Mouse (Mus musculus): ENCODE measurements at regions not wholly inside any gene's neighbourhood (a gene's known extent, or its start where the extent isn't known, plus 50 kb on each side); places are given as distances from the start of the nearest gene placed in this dataset.
A peak's percentile ranks its signal among the peaks of the same experiment; 100 is the strongest.
"Not testable (repeated sequence)": the region's sequence is repeated elsewhere in the genome, so short reads cannot be mapped to it uniquely, and the experiment has no call there.

DNA sequence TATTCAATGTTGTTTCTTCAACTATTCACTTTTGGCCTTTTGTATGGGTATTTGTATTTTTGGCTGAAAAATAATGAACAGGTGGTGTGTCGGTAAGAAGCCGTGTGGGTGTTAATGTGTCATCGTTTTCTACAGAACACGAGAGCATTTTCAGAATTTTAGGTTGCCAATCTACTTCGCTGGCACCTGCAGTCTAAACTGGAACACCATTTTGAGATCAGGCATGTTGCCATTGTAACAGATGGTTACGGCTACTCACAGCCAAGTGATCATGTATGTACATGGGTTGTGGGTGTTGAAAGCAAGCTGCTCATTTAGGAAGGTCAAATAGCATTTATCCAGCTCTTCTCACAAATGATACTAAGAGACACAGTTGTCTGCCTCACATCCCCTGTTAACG, 167.2 kb upstream of the Gm21833 start:
- no peak for DNase-seq

- DNase-seq: no peak
Observed at GRCm38 (mm10) chr16:82674926-82675325, 153.3 kb upstream of the Gm21833 start.

- DNase-seq: not testable (repeated sequence)
Observed at GRCm38 (mm10) chr16:82683113-82683512, 145.1 kb upstream of the Gm21833 start.

GRCm38 (mm10) chr16:82700922-82701321, 127.3 kb upstream of the Gm21833 start:
- no peak for DNase-seq

GRCm38 (mm10) chr16:82711161-82711560, 117.0 kb upstream of the Gm21833 start:
- DNase-seq: peak; percentile 4

GRCm38 (mm10) chr16:82734117-82734516, 94.1 kb upstream of the Gm21833 start:
- DNase-seq: no peak

DNA sequence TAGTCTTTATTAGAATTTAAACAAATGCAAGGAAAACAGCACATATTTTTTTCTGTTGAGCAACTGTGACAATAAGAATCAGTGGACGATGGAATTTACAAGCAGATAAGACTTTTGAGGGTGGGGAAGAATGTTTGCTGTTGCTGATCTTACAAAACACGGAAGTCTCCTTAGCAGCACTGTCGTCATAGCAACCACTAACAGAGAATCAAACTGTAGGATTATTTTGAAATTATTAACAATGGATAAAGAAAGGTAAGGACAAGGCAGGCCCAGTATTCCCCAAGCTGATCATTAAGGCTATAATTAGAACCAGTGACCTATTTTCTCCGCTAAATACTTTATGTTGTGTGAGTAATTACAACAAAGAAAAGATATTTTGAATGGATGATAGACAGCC, 69.7 kb upstream of the Gm21833 start:
- DNase-seq: peak; percentile 55

All from retina, postnatal 1 day (tissue).